26 mouse cellular contexts compared by ENCODE assay signal in the genomic region with DNA sequence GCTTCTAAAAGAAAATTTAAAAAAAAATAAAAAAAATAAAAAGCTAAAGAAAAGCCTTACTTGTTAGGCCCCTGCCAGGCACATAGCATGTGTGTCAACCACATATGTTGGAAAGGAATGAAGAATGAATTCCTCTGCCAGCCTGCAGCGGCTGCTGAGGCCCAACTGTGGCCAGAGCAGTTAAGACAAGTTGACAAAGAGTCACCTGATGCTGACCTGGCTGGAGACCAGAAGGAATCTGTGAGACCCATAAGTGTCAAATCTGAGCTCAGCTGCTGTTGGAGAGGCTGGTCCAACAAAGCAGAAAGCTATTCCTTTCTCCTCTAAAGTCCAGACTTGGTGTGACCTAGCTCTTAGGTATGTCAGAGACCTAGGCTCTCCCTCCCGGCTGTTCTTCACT.
DNase-seq lines count a peak whose midpoint lies in the region; ATAC-seq and TF ChIP-seq lines count a peak whose summit lies in the region.
"Had no signal": no experiment of that assay in that cellular context is flagged by ENCODE, and none has a peak within 500 bp of the region (broad histone marks: within the 10 kb centered on the region; RNA-seq: fewer than 3 reads in every experiment).

No protein-coding gene starts in this region.

- H3K4me1 ChIP-seq in heart, embryonic 14.5 days (ENCODE audit: control insufficient read depth in 2 of 2, insufficient read depth in 2 of 2, low read length in 2 of 2) = peaks cover 16 to 30% of the 10 kb centered on the region in 2 experiments
- H3K4me1 ChIP-seq in kidney, adult 2 months (ENCODE audit: control insufficient read depth, insufficient read depth, low read length) = no peaks in the 10 kb centered on the region
- H3K4me1 ChIP-seq: forebrain, embryonic 13.5 days; midbrain, embryonic 12.5 days; neural tube, embryonic 13.5 days; stomach, embryonic 15.5 days had no signal

- no peak for TF ChIP-seq CTCF in kidney, adult 2 months (conservative IDR thresholded peaks at IDR 0.05; ENCODE audit: insufficient read depth, insufficient read length, low read depth, low read length)

- H3K9me3 ChIP-seq in heart, embryonic 14.5 days (ENCODE audit: control insufficient read depth, low read length) = no peaks in the 10 kb centered on the region
- H3K9me3 ChIP-seq: forebrain, embryonic 13.5 days; limb, embryonic 15.5 days; liver, embryonic 13.5 days; megakaryocyte, embryonic 14.5 days; midbrain, embryonic 12.5 days; neural tube, embryonic 13.5 days; stomach, embryonic 15.5 days had no signal

- no peak for DNase-seq in heart, adult 18-20 months
- DNase-seq in kidney, adult 2 months = peak; percentile 29
- no peak for DNase-seq in kidney, postnatal 14 days
- DNase-seq in 3134 (ENCODE audit: extremely low read depth, insufficient read length, low spot score) (peak; percentile 43), adipocyte (ENCODE audit: low spot score) (peak; percentile 47)
- DNase-seq in right cerebral cortex, postnatal 10 days (ENCODE audit: low spot score in 2 of 2) = no peak
- DNase-seq: adrenal gland, adult 8-10 months; B cell, adult 2 months; cerebellum, adult 2 months; gastrocnemius, postnatal 14 days; liver, embryonic 13.5 days; lung, adult 18-20 months; lung, postnatal 4 days; right cerebral cortex, postnatal 14 days had no signal

- H3K4me3 ChIP-seq in heart, embryonic 14.5 days (ENCODE audit: control insufficient read depth in 1 of 2, insufficient read depth in 1 of 2, low read depth in 1 of 2, low read length in 2 of 2) = no peak overlapping the region
- no peak overlapping the region for H3K4me3 ChIP-seq in kidney, adult 2 months (ENCODE audit: insufficient read depth, low read depth, low read length)
- H3K4me3 ChIP-seq: erythroblast, embryonic 14.5 days; forebrain, embryonic 13.5 days; limb, embryonic 15.5 days; liver, embryonic 13.5 days; megakaryocyte, embryonic 14.5 days; midbrain, embryonic 12.5 days; neural tube, embryonic 13.5 days; stomach, embryonic 15.5 days had no signal

- no peak overlapping the region for H3K4me2 ChIP-seq in heart, embryonic 14.5 days (ENCODE audit: low read length)
- H3K4me2 ChIP-seq: forebrain, embryonic 13.5 days; hindbrain, embryonic 14.5 days; limb, embryonic 15.5 days; liver, embryonic 13.5 days; midbrain, embryonic 12.5 days; neural tube, embryonic 13.5 days; stomach, embryonic 15.5 days had no signal

- ATAC-seq in heart, embryonic 14.5 days (ENCODE audit: insufficient number of reproducible peaks, insufficient read depth, low FRiP score, low read depth) = no peak
- ATAC-seq: activated CD4-positive, CD25-positive, alpha-beta regulatory T cell, adult 4 months; forebrain, embryonic 13.5 days; intestine, postnatal 0 days; lung, postnatal 0 days had no signal

- 50% methylated on average over 2 of the region's 2 CpGs for WGBS in heart, embryonic 14.5 days
- 86% methylated on average over 2 of the region's 2 CpGs for WGBS in kidney, adult 2 months

- H3K9ac ChIP-seq in heart, embryonic 14.5 days (ENCODE audit: low read length) = no peak overlapping the region
- H3K9ac ChIP-seq: forebrain, embryonic 13.5 days; hindbrain, embryonic 14.5 days; limb, embryonic 15.5 days; liver, embryonic 13.5 days; midbrain, embryonic 12.5 days; neural tube, embryonic 13.5 days; stomach, embryonic 15.5 days had no signal

- H3K27me3 ChIP-seq in heart, embryonic 14.5 days (ENCODE audit: control insufficient read depth, insufficient read depth, low read length) = no peaks in the 10 kb centered on the region
- no peaks in the 10 kb centered on the region for H3K27me3 ChIP-seq in kidney, adult 2 months (replicated peaks; ENCODE audit: control insufficient read depth, insufficient read depth, low read length)
- H3K27me3 ChIP-seq: limb, embryonic 15.5 days; liver, embryonic 13.5 days; megakaryocyte, embryonic 14.5 days; midbrain, embryonic 12.5 days; neural tube, embryonic 13.5 days; stomach, embryonic 15.5 days had no signal

- peak overlapping the region; percentile 1 to 53; a peak in 2 of 4 replicates for H3K27ac ChIP-seq in heart, embryonic 14.5 days (replicated peaks in 1 of 2; ENCODE audit: control insufficient read depth in 1 of 2, insufficient read depth in 1 of 2, low read depth in 2 of 2, low read length in 2 of 2)
- H3K27ac ChIP-seq in kidney, adult 2 months (ENCODE audit: insufficient read depth, low read depth, low read length) = no peak overlapping the region
- H3K27ac ChIP-seq: forebrain, embryonic 13.5 days; hindbrain, embryonic 14.5 days; limb, embryonic 15.5 days; liver, embryonic 13.5 days; midbrain, embryonic 12.5 days; neural tube, embryonic 13.5 days; stomach, embryonic 15.5 days had no signal

- TF ChIP-seq POLR2A in kidney, adult 2 months (IDR thresholded peaks at IDR 0.05; ENCODE audit: low read depth, low read length) = no peak

- H3K36me3 ChIP-seq in heart, embryonic 14.5 days (ENCODE audit: control insufficient read depth, insufficient read depth, low read length) = no peaks in the 10 kb centered on the region
- H3K36me3 ChIP-seq in kidney, adult 2 months (ENCODE audit: control insufficient read depth, insufficient read depth, low read length) = no peaks in the 10 kb centered on the region
- H3K36me3 ChIP-seq: limb, embryonic 15.5 days; liver, embryonic 13.5 days; midbrain, embryonic 12.5 days; neural tube, embryonic 13.5 days; stomach, embryonic 15.5 days had no signal

Comparison
In these comparisons a context has a peak if more than half of its experiments do, and no peak if none do; other contexts are left out.
1. DNase-seq: peak in kidney, adult 2 months (single experiment), 3134 (single experiment) and adipocyte (single experiment); none in heart, adult 18-20 months (0 of 2), kidney, postnatal 14 days (single experiment) and right cerebral cortex, postnatal 10 days (0 of 2).